Mouse (Mus musculus) heart, embryonic 16.5 days (tissue): Measurements from ENCODE around the gene Nudt13. TPM values are rescaled to one million over a fixed set of nuclear protein-coding genes. Genes with fewer than 3 reads are reported as not detected.

Source experiments
- ATAC-seq: fragments of 200-750 bp; cut with Nextera tagmentation; replicated peaks from 2 replicates; pipeline ENCODE4 v1.8.0; 2017; ENCODE audit warnings: moderate number of reproducible peaks; ENCODE audit not compliant: insufficient read depth, low FRiP score; ENCODE audit errors: extremely low read depth
- H3K27ac ChIP-seq: fragments of 300-500 bp; sonication (generic); 2 replicates; pipeline ENCODE4 v1.5.1; 2014; ENCODE audit warnings: mild to moderate bottlenecking, low read length, control low read depth, moderate library complexity
- H3K27me3 ChIP-seq: fragments of 300-500 bp; sonication (generic); 2 replicates; pipeline ENCODE4 v1.6.1; 2014; ENCODE audit warnings: low read length, mixed read lengths; ENCODE audit not compliant: control insufficient read depth, insufficient read depth
- H3K36me3 ChIP-seq: fragments of 300-500 bp; sonication (generic); 2 replicates; pipeline ENCODE4 v1.6.1; 2014; ENCODE audit not compliant: control insufficient read depth, insufficient read depth
- H3K4me1 ChIP-seq: fragments of 300-500 bp; sonication (generic); 2 replicates; pipeline ENCODE4 v1.6.1; 2014; ENCODE audit warnings: low read length, mixed read lengths; ENCODE audit not compliant: control insufficient read depth, insufficient read depth
- H3K4me2 ChIP-seq: fragments of 300-500 bp; sonication (generic); 2 replicates; pipeline ENCODE4 v1.6.1; 2014; ENCODE audit warnings: low read depth, mild to moderate bottlenecking, control low read depth, low read length
- H3K4me3 ChIP-seq: fragments of 300-500 bp; sonication (generic); 2 replicates; pipeline ENCODE4 v1.5.1; 2014; ENCODE audit warnings: mild to moderate bottlenecking, control low read depth, low read length
- H3K9ac ChIP-seq: fragments of 300-500 bp; sonication (generic); 2 replicates; pipeline ENCODE4 v1.6.1; 2014; ENCODE audit warnings: low read length, control low read depth
- H3K9me3 ChIP-seq: fragments of 300-500 bp; sonication (generic); replicated peaks from 2 replicates; pipeline ENCODE4 v1.6.1; 2016; ENCODE audit warnings: low read length; ENCODE audit not compliant: control insufficient read depth
- WGBS: fragments of 180-500 bp; shearing (Covaris S2); extraction: QIAGEN DNeasy Blood & Tissue Kit; methylation state at CpG from one replicate; pipeline ENCODE4 v1.1.7; 2014; 5-methylcytosine and 5-hydroxymethylcytosine counted together
- polyA plus RNA-seq: library from polyadenylated mRNA; unstranded; fragments of >200 nt; fragmentation: Nextera tagmentation; extraction: Ambion mirVana; gene quantifications from 2 replicates; pipeline ENCODE4 v1.2.1, GENCODE M21; 2015

Nudt13 gene
- polyA plus RNA-seq = 15.4 and 15.6 TPM in 2 replicates

DNA sequence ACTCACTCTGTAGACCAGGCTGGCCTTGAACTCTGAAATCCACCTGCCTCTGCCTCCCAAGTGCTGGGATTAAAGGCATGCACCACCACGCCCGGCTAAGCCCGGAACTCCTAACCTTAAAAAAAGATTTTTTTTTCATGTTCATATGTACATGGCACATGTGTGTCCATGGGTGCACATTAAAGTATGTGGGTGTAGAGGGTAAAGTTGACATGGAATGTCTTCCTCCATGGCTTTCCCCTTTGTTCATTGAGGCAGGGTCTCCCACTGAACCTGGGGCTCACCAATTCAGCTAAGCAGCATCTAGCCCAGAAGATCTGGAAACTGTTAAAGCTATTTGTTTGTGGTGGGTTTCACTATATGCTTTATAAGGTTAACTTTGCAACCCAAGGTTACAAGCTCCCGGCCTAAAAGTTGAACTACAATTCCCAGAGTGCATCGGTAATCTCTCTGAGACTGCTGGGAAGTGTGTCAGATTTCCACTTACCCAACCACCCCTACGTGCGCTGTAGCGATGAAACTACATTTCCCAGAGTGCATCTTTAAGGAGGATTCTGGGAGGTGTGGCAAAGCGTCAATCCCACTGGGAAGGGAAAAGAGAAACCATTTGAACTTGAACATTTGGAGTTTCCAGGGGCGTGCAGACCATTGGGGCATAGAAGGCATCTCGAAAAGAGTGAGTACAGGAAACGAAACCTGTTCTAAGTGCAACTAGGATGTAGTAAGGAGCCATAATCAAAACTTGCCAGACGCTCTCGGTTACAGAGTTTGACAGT is at the start of gene Nudt13:
Gene Nudt13 (plus strand): TSS at position 581 of the 776 bp plus-strand sequence.
- H3K36me3 ChIP-seq = no peaks in the 10 kb centered on the region
- peak within 1 kb of the TSS; percentile 76 for H3K9ac ChIP-seq
- H3K4me1 ChIP-seq = peaks cover 6% of the 10 kb centered on the region; the same call in 1 of the 2 replicates
- 23% methylated on average over 14 of the region's 14 CpGs for WGBS
- peak; percentile 97 for ATAC-seq
- peak within 1 kb of the TSS; percentile 43; the same call in 1 of the 2 replicates for H3K27ac ChIP-seq
- no peaks in the 10 kb centered on the region for H3K9me3 ChIP-seq
- peak within 1 kb of the TSS; percentile 76 for H3K4me3 ChIP-seq
- H3K27me3 ChIP-seq = no peaks in the 10 kb centered on the region
- H3K4me2 ChIP-seq = peak within 1 kb of the TSS; percentile 70

DNA sequence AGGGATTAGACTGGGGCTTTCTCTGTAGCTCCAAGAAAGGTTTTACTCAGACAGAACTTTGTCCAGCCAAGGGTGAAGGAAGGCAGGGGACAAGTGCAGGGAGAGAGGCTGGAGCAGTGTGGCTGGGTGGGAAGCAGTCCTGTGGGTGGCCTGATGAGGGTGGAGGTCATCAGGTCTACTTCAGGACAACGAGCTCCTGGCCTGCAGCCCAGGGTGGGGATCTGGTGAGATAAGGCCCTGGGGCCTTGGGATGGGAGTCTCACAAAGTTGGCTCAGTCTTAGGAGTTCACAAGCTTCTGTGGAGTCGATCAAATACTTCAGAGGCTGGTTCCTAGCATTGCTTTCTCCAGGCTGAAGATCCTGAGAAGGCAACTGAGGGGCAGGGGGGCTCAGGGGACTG is 49.2 kb upstream of the Nudt13 start:
- no peak overlapping the region for H3K4me2 ChIP-seq
- 19% methylated on average over 2 of the region's 2 CpGs for WGBS

DNA sequence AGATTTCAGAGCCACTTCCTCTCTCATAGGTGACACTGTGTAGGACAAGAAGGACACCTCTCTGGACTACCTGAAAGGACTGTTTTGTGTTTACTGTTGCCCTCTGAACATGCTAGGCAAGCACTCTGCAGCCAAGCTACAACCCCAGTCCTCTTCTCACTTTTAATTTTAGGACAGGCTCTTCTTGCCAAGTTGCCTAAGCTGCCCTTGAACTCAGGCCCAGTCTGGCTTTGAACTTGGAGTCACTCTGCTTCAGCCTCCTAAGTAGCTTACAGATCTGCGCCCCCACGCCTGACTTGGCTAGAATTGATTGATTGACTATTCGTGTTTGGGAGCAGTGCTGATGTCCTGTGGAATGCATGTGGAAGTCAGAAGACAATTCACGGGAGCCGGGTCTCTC is 48.6 kb upstream of the Nudt13 start:
- H3K4me1 ChIP-seq = no peaks in the 10 kb centered on the region
- H3K4me3 ChIP-seq = no peak overlapping the region
- 82% methylated on average over 5 of the region's 5 CpGs for WGBS
- H3K9ac ChIP-seq = no peak overlapping the region
- no peak overlapping the region for H3K27ac ChIP-seq
- H3K4me2 ChIP-seq = no peak overlapping the region
- no peaks in the 10 kb centered on the region for H3K36me3 ChIP-seq
- no peaks in the 10 kb centered on the region for H3K27me3 ChIP-seq
- H3K9me3 ChIP-seq = no peaks in the 10 kb centered on the region
- no peak for ATAC-seq

More for the DNA sequence above, 49.2 kb upstream of the Nudt13 start:
- H3K4me3 ChIP-seq = no peak overlapping the region
- no peaks in the 10 kb centered on the region for H3K36me3 ChIP-seq
- H3K27ac ChIP-seq = no peak overlapping the region
- H3K27me3 ChIP-seq = no peaks in the 10 kb centered on the region
- ATAC-seq = no peak
- no peaks in the 10 kb centered on the region for H3K4me1 ChIP-seq
- H3K9me3 ChIP-seq = no peaks in the 10 kb centered on the region
- no peak overlapping the region for H3K9ac ChIP-seq

GRCm38 (mm10) chr14:20246811-20247266 is 47.7 kb upstream of the Nudt13 start:
- Histone ChIP-seq H3K4me3 (no peak overlapping the region), H3K4me1 (no peaks in the 10 kb centered on the region), H3K27me3 (no peaks in the 10 kb centered on the region), H3K9me3 (no peaks in the 10 kb centered on the region), H3K36me3 (no peaks in the 10 kb centered on the region), H3K9ac (no peak overlapping the region), H3K27ac (no peak overlapping the region), H3K4me2 (no peak overlapping the region)
- no peak for ATAC-seq
- WGBS = 62% methylated on average over 11 of the region's 11 CpGs

- Histone ChIP-seq H3K4me3 (no peak overlapping the region), H3K4me2 (no peak overlapping the region), H3K4me1 (no peaks in the 10 kb centered on the region), H3K9ac (no peak overlapping the region), H3K27ac (no peak overlapping the region), H3K36me3 (no peaks in the 10 kb centered on the region), H3K27me3 (no peaks in the 10 kb centered on the region), H3K9me3 (no peaks in the 10 kb centered on the region)
- ATAC-seq = no peak
- WGBS = 87% methylated on average over 3 of the region's 3 CpGs
Observed at GRCm38 (mm10) chr14:20248001-20248400, 46.5 kb upstream of the Nudt13 start.

- no peak for ATAC-seq
- 72% methylated on average over 14 of the region's 14 CpGs for WGBS
- H3K9ac ChIP-seq = no peak overlapping the region
Observed at GRCm38 (mm10) chr14:20250237-20251171, 44.0 kb upstream of the Nudt13 start.

GRCm38 (mm10) chr14:20258185-20259113 is 36.0 kb upstream of the Nudt13 start:
- Histone ChIP-seq H3K4me3 (no peak overlapping the region), H3K9ac (no peak overlapping the region), H3K9me3 (no peaks in the 10 kb centered on the region), H3K27me3 (0 out of 2 replicates have a peak, but pooled peaks cover 4% of the 10 kb centered on the region), H3K27ac (no peak overlapping the region), H3K36me3 (no peaks in the 10 kb centered on the region), H3K4me1 (no peaks in the 10 kb centered on the region), H3K4me2 (no peak overlapping the region)
- no peak for ATAC-seq
- 50% methylated on average over 8 of the region's 8 CpGs for WGBS

More at GRCm38 (mm10) chr14:20250237-20251171, 44.0 kb upstream of the Nudt13 start:
- no peaks in the 10 kb centered on the region for H3K27me3 ChIP-seq
- no peaks in the 10 kb centered on the region for H3K36me3 ChIP-seq
- no peaks in the 10 kb centered on the region for H3K9me3 ChIP-seq
- H3K4me3 ChIP-seq = no peak overlapping the region
- H3K4me2 ChIP-seq = no peak overlapping the region
- H3K4me1 ChIP-seq = no peaks in the 10 kb centered on the region
- no peak overlapping the region for H3K27ac ChIP-seq

GRCm38 (mm10) chr14:20262346-20262745 is 32.2 kb upstream of the Nudt13 start:
- Histone ChIP-seq H3K27ac (no peak overlapping the region), H3K4me2 (no peak overlapping the region), H3K36me3 (no peaks in the 10 kb centered on the region), H3K9ac (no peak overlapping the region), H3K4me1 (no peaks in the 10 kb centered on the region), H3K27me3 (0 out of 2 replicates have a peak, but pooled peaks cover 4% of the 10 kb centered on the region), H3K4me3 (no peak overlapping the region), H3K9me3 (no peaks in the 10 kb centered on the region)
- no peak for ATAC-seq
- 56% methylated on average over 3 of the region's 4 CpGs for WGBS
